Mouse (Mus musculus) embryonic facial prominence, embryonic 14.5 days (tissue): ENCODE results near the gene 1110059E24Rik. TPM values are rescaled to one million over a fixed set of nuclear protein-coding genes. Genes with fewer than 3 reads are reported as not detected.
A peak's percentile ranks its signal among the peaks of the same experiment; 100 is the strongest.
"Not testable (repeated sequence)": the region's sequence is repeated elsewhere in the genome, so short reads cannot be mapped to it uniquely, and the experiment has no call there.

Experiments used
- ATAC-seq: fragments of 200-750 bp; cut with Nextera tagmentation; 2 replicates; pipeline ENCODE4 v1.8.0; 2017; ENCODE audit warnings: low read depth, moderate number of reproducible peaks, moderate TSS enrichment
- DNase-seq: peaks from one replicate; pipeline ENCODE4 v3.0.0-alpha.2; 2015; ENCODE audit warnings: low spot score
- H3K27ac ChIP-seq: fragments of 300-500 bp; sonication (generic); replicated peaks from 2 replicates; pipeline ENCODE4 v1.5.1; 2014; ENCODE audit warnings: low read depth, mild to moderate bottlenecking, low read length, moderate library complexity
- H3K27me3 ChIP-seq: fragments of 300-500 bp; sonication (generic); replicated peaks from 2 replicates; pipeline ENCODE4 v1.6.1; 2014; ENCODE audit warnings: low read length; ENCODE audit not compliant: control insufficient read depth, insufficient read depth
- H3K36me3 ChIP-seq: fragments of 300-500 bp; sonication (generic); 2 replicates; pipeline ENCODE4 v1.6.1; 2014; ENCODE audit warnings: low read length, mixed read lengths; ENCODE audit not compliant: control insufficient read depth, insufficient read depth
- H3K4me1 ChIP-seq: fragments of 300-500 bp; sonication (generic); 2 replicates; pipeline ENCODE4 v1.6.1; 2014; ENCODE audit warnings: antibody characterized with exemption, low read length; ENCODE audit not compliant: control insufficient read depth, insufficient read depth
- H3K4me2 ChIP-seq: fragments of 300-500 bp; sonication (generic); 2 replicates; pipeline ENCODE4 v1.6.1; 2014; ENCODE audit warnings: low read depth, mild to moderate bottlenecking, low read length, moderate library complexity, mixed read lengths
- H3K4me3 ChIP-seq: fragments of 300-500 bp; sonication (generic); 2 replicates; pipeline ENCODE4 v1.5.1; 2014; ENCODE audit warnings: low read depth, mild to moderate bottlenecking, low read length
- H3K9ac ChIP-seq: fragments of 300-500 bp; sonication (generic); 2 replicates; pipeline ENCODE4 v1.6.1; 2014; ENCODE audit warnings: low read depth, mild to moderate bottlenecking, low read length, moderate library complexity, mixed read lengths
- H3K9me3 ChIP-seq: fragments of 300-500 bp; sonication (generic); 2 replicates; pipeline ENCODE4 v1.6.1; 2016; ENCODE audit warnings: low read length; ENCODE audit not compliant: control insufficient read depth
- WGBS: fragments of 180-500 bp; shearing (Covaris S2); extraction: QIAGEN DNeasy Blood & Tissue Kit; methylation state at CpG from one replicate; pipeline ENCODE4 v1.1.7; 2014; 5-methylcytosine and 5-hydroxymethylcytosine counted together
- polyA plus RNA-seq: library from polyadenylated mRNA; unstranded; fragments of >200 nt; fragmentation: Nextera tagmentation; extraction: Ambion mirVana; gene quantifications from 2 replicates; pipeline ENCODE4 v1.2.1, GENCODE M21; 2014

The 1110059E24Rik gene
- polyA plus RNA-seq, 1 experiment from 2014 or later = 49.9 TPM

DNA sequence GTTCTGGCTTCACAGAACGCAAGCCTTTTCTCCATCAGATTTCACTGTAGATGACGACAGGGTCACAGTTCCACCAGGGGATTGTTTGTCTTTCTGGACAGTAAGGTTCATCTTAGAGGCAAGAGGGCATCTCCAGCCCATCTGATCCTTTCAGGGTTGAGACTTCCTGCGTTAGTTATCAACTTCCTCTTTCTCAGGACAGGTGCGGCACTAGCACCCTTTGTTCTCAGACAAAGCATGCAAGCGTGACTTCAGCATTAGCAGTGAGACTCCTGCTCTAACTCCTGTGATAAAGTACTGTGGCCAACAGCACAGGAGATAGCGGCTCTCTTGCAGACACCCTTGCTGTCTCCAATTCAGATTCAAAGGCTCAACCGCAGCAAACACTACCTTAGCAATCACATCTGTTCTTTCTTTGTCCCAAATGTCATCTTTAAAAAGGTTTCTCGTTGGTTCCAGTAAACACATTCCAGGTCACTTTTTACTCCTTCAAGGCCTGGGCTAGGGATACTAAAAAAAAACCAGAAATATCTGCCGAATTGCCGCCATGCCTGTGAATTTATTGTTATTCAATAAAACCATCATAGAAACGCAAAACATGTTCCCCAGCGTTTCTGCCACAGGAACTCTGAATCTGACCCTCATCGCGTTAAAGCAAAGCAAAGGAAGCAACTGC is 22.0 kb downstream of the 1110059E24Rik start:
- Histone ChIP-seq H3K4me2 (no peak overlapping the region), H3K9me3 (no peaks in the 10 kb centered on the region), H3K27ac (no peak overlapping the region), H3K9ac (no peak overlapping the region), H3K27me3 (no peaks in the 10 kb centered on the region), H3K36me3 (no peaks in the 10 kb centered on the region), H3K4me1 (no peaks in the 10 kb centered on the region), H3K4me3 (no peak overlapping the region)
- ATAC-seq (no peak), DNase-seq (no peak)
- 64% methylated on average over 14 of the region's 14 CpGs for WGBS

DNA sequence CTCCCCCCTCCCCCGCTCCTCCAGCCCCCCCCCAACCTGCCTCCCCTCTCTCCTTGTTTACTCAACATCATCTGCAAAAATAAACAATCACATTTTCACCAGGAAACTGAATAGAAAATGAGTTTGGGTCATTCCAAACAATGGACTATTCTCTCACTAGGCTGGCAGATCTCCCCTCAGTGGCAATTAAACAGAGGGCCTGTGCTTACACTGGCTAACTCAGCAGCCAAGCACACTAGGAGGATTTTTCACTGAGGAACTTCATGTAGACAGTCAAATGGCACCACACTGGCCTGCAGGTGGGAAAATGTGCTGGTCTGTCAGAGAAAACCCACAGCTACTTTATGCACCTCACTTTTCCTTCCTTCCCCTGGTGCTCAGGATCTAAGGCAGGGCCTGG is 23.3 kb downstream of the 1110059E24Rik start:
- Histone ChIP-seq H3K27ac (no peak overlapping the region), H3K36me3 (no peaks in the 10 kb centered on the region), H3K4me1 (no peaks in the 10 kb centered on the region), H3K27me3 (no peaks in the 10 kb centered on the region), H3K9ac (no peak overlapping the region), H3K4me3 (no peak overlapping the region), H3K9me3 (no peaks in the 10 kb centered on the region), H3K4me2 (no peak overlapping the region)
- no peak for DNase-seq
- no peak for ATAC-seq
- WGBS = 43% methylated on average over 1 of the region's 1 CpGs

DNA sequence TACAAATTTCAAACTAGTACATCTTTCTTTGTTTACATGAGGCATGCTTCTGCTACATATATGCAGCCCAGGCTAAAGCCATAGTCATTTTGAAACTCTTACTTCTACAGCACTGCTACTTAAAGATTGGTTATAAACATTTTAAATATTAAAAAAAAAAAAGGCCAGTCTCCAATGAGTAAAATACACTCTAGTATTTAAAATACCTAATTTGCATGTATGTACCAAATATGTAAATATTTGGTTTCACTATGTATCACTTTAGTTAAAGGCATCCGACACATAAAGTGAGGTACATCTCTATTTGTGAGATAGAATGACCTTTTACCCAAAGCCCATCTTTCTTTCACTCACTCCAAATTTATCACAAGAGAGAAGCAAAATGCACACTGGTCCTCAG is 23.7 kb downstream of the 1110059E24Rik start:
- DNase-seq = no peak
- no peak overlapping the region for H3K4me2 ChIP-seq
- WGBS = 90% methylated on average over 1 of the region's 1 CpGs
- no peak overlapping the region for H3K9ac ChIP-seq
- H3K9me3 ChIP-seq = no peaks in the 10 kb centered on the region
- no peaks in the 10 kb centered on the region for H3K36me3 ChIP-seq
- H3K27me3 ChIP-seq = no peaks in the 10 kb centered on the region
- no peaks in the 10 kb centered on the region for H3K4me1 ChIP-seq
- H3K27ac ChIP-seq = no peak overlapping the region
- no peak for ATAC-seq
- no peak overlapping the region for H3K4me3 ChIP-seq

DNA sequence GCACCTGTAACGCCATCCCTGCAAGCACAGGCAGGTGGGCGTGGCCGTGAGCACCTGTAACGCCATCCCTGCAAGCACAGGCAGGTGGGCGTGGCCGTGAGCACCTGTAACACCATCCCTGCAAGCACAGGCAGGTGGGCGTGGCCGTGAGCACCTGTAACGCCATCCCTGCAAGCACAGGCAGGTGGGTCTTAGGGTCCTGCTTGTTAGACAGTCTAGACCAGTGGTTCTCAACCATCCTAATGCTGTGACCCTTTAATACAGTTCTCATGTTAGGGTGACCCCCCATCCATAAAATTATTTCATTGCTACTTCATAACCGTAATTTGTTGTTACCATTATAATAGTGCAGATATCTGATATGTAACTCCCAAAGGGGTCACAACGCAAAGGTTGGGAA is 24.3 kb downstream of the 1110059E24Rik start:
- not testable (repeated sequence) for H3K27me3 ChIP-seq

DNA sequence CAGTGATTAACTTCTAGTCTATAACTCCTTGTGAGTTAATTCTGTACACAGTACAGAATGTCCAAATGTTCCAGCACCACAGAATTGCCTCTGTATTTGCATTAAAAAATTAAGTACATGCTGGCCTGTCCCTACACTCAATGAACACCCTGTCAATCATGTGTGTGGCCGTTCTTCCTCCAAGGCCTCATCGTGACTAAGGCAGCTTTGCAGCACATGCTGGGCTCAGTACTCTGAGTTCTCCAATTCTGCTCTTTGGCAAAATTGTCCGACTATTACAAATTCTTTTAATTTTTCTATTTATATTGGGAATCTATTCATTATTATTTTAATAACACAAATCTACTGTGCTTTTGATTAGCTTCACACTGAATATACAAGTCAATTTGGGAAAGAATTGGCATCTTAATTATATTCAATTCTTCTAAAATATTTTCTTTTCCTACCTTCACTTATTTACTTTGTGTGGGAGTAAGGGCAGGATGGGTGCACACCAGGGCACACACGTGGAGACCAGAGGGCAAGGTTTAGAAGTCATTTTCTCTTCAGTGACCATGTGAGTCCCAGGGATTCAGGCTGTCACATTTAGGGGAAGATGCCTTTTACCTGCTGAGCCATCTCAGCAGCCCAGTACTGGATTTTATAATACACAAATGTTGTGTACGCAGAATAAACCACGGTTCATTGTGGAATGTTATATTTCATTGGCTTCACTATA is 26.3 kb downstream of the 1110059E24Rik start:
- no peak for ATAC-seq
- WGBS = 82% methylated on average over 6 of the region's 6 CpGs
- H3K36me3 ChIP-seq = no peaks in the 10 kb centered on the region

More for the DNA sequence above, 24.3 kb downstream of the 1110059E24Rik start:
- not testable (repeated sequence) for H3K9me3 ChIP-seq, H3K27ac ChIP-seq, H3K9ac ChIP-seq, DNase-seq, H3K4me1 ChIP-seq, H3K36me3 ChIP-seq, H3K4me3 ChIP-seq, H3K4me2 ChIP-seq
- peak; percentile 77; the same call in 1 of the 2 replicates for ATAC-seq
- WGBS = 59% methylated on average over 5 of the region's 11 CpGs

DNA sequence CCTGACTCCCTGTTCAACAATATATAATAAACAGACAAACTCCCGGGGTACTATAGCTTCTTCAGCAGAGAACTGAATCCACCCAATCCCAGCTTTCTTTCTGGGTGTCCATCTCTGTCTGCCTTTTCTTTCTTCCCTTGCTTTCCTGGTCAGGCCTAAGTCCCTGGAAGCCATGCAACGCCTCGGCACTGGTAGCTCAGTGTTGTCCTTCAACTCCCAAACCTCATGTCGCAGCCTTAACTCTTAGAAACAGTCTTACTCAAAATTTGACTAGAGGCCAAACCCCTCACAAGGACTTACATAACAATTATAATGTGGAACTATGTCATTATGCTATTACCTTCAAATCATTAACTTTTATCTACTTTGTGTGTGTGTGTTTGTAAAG is 28.6 kb downstream of the 1110059E24Rik start:
- no peaks in the 10 kb centered on the region for H3K36me3 ChIP-seq
- no peak overlapping the region for H3K9ac ChIP-seq
- H3K4me2 ChIP-seq = no peak overlapping the region
- 90% methylated on average over 4 of the region's 4 CpGs for WGBS
- no peak for DNase-seq
- no peak overlapping the region for H3K4me3 ChIP-seq
- no peak for ATAC-seq
- H3K4me1 ChIP-seq = no peaks in the 10 kb centered on the region
- no peak overlapping the region for H3K27ac ChIP-seq
- no peaks in the 10 kb centered on the region for H3K9me3 ChIP-seq
- H3K27me3 ChIP-seq = no peaks in the 10 kb centered on the region

More for the DNA sequence above, 26.3 kb downstream of the 1110059E24Rik start:
- no peak overlapping the region for H3K4me2 ChIP-seq
- no peaks in the 10 kb centered on the region for H3K27me3 ChIP-seq
- H3K27ac ChIP-seq = no peak overlapping the region
- H3K4me1 ChIP-seq = no peaks in the 10 kb centered on the region
- no peak overlapping the region for H3K9ac ChIP-seq
- H3K4me3 ChIP-seq = no peak overlapping the region
- H3K9me3 ChIP-seq = no peaks in the 10 kb centered on the region
- no peak for DNase-seq

DNA sequence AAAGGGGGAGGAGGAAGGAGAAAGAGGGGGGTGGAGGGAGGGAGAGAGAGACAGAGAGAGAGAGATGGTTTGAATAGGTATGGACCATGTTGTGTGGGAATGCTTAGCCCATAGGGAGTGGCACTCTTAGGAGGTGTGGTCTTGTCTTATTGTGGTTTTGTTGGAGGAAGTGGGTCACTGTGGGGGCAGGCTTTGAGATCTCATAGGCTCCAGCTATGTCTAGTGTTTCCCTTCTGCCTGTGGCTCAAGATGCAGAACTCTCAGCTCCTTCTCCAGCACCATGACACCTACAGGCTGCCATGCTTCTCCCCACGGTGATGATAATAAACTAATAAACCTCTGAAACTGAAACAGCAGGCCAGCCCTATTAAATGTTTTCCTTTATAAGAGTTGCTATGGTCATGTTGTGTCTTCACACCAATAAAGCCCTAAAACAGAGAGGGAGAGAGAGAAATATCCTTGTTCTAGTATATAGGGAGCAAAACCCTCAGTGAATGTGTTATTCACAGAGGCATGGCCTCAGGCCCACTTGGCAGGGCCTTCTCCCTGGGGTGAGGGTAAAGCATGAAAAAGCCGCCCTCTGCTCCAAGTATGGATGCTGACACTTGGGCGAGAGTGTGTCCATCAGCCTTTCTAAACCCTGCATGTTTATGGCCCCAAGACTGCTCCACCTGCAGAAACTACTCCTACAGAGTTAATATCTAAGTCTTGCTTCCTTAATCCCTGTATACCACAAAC is 29.2 kb downstream of the 1110059E24Rik start:
- Histone ChIP-seq H3K4me3 (no peak overlapping the region), H3K27me3 (no peaks in the 10 kb centered on the region), H3K27ac (no peak overlapping the region), H3K9ac (no peak overlapping the region), H3K36me3 (no peaks in the 10 kb centered on the region), H3K4me2 (no peak overlapping the region), H3K9me3 (no peaks in the 10 kb centered on the region), H3K4me1 (no peaks in the 10 kb centered on the region)
- no peak for ATAC-seq
- whole genome bisulfite sequencing = 88% methylated on average over 3 of the region's 3 CpGs
- DNase-seq = no peak

DNA sequence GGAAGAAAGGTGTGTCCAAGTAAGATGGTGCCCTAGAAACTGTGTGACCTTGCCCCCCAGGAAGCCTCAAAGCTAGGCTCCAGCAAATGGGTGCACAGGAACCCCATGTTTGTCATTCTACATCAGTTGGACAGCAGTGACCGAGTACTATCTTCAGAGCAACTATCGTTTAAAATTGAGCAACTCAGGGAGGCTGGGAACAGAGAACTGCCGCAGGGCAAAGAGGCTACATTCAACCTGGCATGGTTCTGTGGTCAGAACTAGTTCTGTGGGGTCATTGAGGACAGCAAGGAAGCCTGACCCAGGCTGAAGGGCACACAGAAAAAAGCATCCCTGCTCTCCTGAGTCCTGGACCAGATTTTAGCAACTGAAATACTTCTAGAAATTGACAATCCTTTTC is 37.0 kb downstream of the 1110059E24Rik start:
- H3K27me3 ChIP-seq = no peaks in the 10 kb centered on the region
- H3K27ac ChIP-seq = no peak overlapping the region
- ATAC-seq (no peak), DNase-seq (no peak)
- H3K9ac ChIP-seq = no peak overlapping the region
- no peaks in the 10 kb centered on the region for H3K36me3 ChIP-seq
- no peak overlapping the region for H3K4me3 ChIP-seq
- H3K9me3 ChIP-seq = no peaks in the 10 kb centered on the region
- 96% methylated on average over 3 of the region's 3 CpGs for WGBS
- no peak overlapping the region for H3K4me2 ChIP-seq
- no peaks in the 10 kb centered on the region for H3K4me1 ChIP-seq
